Mouse (Mus musculus) layer of hippocampus, adult 9-11 months (tissue): ENCODE results near the gene Krit1.
"Not testable (repeated sequence)": the region's sequence is repeated elsewhere in the genome, so short reads cannot be mapped to it uniquely, and the experiment has no call there.

ENCODE experiments used
- DNase-seq: peaks from one replicate; pipeline ENCODE4 v3.0.0; 2022

Gene Krit1

DNA sequence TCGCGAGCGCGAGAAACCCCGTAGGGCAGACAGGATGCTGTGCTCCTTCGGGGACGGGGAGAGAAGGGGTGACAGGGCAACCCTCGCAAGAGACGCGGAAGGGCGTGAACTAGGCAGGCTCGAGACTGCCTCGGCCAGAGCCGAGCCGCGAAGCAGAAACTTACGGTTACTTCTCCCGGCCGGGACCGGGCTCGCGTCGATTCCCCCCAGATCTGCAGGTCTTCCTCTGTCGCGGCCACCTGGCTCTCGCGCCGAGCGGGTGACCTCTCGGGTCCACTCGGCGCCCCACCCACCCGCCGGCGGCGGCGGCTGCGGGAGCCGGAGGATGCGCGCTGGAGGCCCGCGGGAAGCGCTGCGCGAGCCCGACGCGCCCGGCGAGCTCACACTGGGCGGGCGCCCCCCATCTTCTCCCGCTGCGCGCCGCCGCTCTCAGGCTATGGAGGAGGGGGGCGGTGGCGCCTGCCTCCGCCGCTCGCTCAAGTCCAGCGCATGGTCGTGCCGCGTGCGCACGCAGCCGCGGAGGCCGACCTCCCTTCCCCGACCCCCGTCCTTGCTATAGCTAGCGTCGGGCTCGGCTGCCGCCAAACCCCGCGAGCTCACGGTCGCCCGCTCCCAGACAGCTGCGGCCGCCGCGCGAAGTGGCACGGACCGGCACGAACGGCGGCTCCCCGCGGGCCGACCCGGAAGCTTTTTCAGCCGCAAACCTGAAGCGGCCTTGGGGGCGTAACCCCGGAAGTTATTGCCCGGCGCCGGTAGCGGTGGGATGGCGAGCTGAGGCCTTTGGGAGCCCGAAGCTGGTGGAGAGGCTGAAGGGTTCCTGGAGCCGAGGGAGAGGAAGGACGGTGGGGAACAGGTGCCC, at the start of gene Krit1, which contains the start of gene Ankib1:
TSS of gene Krit1 (plus strand) at position 752 of the 859 bp plus-strand sequence.
TSS of gene Ankib1 (minus strand) at position 493 of the 859 bp plus-strand sequence.
- DNase-seq: peak; percentile 88

- DNase-seq: no peak
Observed at GRCm38 (mm10) chr5:3771512-3771911, 31.5 kb upstream of the Krit1 start.

GRCm38 (mm10) chr5:3772017-3772416, 31.0 kb upstream of the Krit1 start:
- DNase-seq: no peak

DNA sequence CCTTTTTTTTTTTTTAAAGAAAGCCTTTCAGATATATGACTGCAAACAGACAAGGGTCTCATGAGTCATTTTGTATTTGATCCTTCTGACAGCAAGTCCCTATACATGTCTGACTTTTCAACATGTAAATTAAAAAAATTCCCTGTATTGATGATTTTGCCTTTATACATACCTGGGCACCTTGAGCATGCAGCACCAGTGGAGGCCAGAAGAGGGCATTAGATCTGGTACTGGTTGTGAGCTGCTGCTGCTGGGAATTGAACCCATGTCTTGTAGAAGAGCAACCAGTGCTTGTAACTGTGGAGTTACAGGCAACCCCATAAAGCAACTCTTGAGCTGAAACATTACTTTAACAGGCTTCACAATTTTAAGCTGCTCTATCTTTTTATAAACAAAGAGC, 20.3 kb upstream of the Krit1 start:
- no peak for DNase-seq

- DNase-seq: peak; percentile 8
Observed at GRCm38 (mm10) chr5:3783947-3784681, 18.9 kb upstream of the Krit1 start.

- DNase-seq: no peak
Observed at GRCm38 (mm10) chr5:3784751-3785496, 18.1 kb upstream of the Krit1 start.

DNA sequence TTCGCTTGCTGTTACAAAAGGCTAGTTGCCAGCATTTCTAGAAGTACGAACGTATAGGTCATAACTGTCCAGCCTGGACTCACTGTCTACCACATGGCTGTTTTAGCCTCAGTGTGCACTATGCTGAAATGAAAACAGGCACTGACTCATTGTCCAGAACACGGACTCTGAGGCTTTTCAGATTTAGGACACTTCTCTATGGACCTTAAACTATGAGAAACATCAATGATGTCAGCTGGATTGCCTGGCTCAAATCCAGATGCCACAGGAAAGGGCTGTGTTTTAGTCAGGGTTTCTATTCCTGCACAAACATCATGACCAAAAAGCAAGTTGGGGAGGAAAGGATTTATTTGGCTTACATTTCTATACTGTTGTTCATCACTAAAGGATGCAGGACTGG, 15.4 kb upstream of the Krit1 start:
- peak; percentile 7 for DNase-seq

DNA sequence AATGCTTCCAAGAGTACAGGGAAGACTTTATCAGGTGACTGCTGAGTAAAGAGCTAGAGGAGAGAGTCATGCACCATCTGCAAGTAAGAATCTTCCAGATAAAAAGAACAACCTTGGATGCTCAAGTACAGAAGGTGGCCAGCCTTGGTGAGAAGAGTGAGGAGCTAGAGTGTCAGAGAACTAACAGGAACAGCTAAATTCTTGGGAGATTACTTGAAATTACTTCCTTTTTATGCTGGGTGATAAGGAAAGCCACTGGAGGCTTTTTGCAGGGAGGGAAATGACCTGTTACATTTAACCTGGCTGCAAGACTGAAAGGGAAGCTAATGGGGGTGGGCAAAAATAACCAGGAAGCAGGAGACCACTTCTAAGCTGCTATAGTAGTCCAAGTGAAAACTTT, 11.9 kb upstream of the Krit1 start:
- DNase-seq: no peak

DNA sequence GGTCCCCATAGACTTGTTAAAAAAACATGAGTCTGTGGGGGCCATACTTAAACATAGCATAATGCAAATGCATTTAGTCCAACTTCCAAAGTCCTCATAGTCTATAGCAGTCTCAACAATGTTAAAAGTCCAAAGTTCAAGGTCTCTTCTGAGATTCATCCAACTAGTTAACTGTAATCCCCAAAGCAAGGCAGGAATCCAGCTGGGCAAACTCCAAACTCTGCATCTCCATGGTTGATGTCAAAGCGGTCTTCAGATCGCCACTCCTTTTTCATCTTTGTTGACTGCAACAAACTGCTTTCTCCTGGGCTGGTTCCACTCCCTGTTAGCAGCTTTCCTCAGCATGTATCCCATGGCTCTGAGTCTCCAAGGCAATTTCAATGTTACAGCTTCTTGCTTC, 5.9 kb upstream of the Krit1 start:
- DNase-seq: not testable (repeated sequence)

- not testable (repeated sequence) for DNase-seq
Observed at GRCm38 (mm10) chr5:3798656-3799055, 4.3 kb upstream of the Krit1 start.

GRCm38 (mm10) chr5:3800041-3800440, 2.9 kb upstream of the Krit1 start:
- no peak for DNase-seq

- DNase-seq: no peak
Observed at GRCm38 (mm10) chr5:3800881-3801280, 2.1 kb upstream of the Krit1 start.

DNA sequence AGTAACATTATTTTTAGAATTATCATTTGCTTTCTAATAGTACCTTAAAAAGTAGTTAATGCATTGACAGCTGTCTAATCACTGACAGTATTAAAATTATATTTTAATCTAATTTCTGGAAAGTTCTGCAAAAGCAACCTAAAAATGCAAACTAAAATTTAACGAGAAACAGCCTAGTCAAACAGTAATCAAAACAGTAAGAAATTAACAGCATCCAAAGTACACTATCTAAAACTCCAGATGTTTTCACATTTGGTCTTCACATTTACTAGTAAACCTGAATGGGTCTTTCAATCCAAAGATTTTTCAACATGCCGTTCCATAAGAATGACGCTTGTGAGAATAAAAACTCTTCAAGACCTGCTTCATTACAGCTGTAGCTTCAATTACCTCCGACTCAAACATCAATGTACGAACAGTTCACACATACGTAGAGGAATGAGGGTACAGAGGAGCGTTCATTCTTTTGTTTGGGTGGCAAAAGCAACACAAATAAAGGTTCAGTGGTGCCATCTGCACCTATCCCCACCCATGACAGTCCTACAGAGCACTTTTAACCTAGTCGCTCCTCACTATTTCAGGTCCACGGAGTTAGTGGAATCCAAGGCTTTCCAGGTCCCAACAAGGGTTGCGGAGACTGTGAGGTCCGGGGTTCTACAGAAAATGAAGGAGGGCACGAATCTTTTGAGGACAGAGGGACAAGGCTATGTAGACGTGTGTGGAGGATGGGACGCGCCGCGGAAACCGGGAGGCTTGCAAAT, 1.1 kb upstream of the Krit1 start:
- DNase-seq: no peak

- no peak for DNase-seq
Observed at GRCm38 (mm10) chr5:3803292-3804165, 545 bp downstream of the Krit1 start.

DNA sequence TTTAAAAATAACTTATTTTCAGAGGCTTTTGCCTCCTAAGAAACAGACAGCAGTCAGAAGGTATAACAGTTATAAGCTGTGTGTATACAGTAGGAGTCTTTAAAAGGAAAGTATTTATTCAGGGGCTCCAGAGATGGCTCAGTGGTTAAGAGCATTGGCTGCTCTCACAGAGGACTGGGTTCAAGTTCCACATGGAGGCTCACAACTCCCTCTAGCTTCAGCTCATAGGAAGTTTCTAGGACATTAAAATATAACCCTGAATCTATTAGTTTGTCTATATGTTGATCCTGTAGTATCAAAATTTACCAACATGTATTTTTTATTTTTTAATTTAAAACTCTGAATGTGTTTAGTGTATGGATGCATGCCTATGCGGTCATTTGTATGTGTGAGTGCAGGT, 5.5 kb downstream of the Krit1 start:
- no peak for DNase-seq

DNA sequence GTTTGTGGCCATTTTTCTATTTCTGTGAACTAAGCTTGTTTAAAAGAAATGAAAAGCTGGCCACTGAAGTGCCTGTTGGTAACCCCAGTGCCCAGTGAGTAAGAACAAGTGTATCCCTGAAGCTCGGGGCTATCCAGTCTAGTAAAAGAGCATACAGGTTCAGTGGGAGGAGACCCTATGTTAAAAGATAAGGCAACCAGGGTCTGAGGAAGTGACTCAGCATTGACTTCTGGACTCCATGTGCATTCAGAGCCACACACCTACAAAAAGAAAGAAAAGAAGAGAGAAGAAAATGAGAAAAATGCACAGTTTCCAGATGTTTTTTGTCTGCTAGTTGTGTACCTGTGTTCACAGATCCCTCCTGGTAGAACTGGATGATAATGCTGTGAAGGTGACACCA, 31.1 kb downstream of the Krit1 start:
- DNase-seq: no peak

DNA sequence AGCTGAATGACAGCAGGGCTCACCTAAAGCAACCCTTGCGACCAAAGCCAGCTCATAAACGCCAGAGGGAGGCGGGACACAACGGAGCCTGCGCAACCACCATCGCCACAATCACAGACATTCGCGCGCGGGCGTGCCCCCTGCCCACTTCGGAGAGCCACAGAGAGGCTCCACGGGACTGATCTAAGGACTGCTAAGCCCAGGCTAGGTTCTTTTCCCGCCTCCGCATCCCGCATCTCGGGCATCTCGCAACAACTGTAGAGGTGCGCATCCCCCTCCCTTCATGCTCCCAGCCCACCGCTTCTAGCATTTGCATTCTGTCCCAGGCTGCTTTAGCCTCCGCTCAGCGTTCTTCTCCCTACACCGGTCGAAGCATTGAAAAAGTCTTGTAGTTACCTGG, 42.0 kb downstream of the Krit1 start, which contains the start of gene Lrrd1:
TSS of gene Lrrd1 (plus strand) at position 148 of the 400 bp plus-strand sequence.
- DNase-seq: no peak

GRCm38 (mm10) chr5:3870161-3870560, 67.2 kb downstream of the Krit1 start:
- DNase-seq: no peak

DNA sequence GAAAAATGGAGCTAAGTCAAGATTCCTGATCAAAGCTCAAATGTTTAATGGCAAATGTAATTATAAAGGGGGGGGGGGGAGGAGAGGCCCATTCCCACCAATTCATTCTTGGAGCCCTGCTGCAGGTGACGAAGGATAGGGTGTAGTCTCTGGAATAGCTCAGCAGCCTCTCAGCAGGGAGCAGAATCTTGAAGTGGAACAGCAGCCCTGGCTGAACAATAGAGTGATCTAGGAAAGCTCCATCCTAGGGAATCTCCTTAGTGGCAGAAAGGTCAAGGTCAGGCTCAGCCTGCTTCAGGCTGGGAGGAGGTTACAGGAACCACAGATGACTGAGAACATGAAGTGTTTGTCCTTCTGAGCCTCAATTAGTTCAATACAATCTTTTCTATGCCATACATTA, 69.4 kb downstream of the Krit1 start:
- DNase-seq: no peak

DNA sequence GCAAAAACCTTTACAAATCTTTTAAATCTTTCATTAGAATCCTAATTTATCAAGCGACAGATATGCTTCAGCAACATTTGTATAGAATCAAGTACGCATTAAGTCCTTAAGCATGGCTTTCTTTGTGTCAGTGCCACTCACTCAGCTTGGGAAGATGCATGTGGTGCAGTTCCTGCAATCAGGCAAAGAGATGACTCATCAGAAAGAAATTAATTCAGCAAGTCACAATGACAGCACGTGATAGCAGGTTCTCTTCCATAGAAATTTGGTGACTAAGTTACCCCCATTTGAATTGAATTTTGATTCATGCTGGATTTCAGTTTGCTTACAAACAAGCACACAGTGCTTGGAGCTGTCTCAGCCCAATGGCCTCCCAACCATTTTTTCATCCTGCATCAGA, 70.5 kb downstream of the Krit1 start:
- no peak for DNase-seq

GRCm38 (mm10) chr5:3886862-3887261, 83.9 kb downstream of the Krit1 start:
- DNase-seq: not testable (repeated sequence)
